Mouse (Mus musculus) embryonic facial prominence, embryonic 13.5 days (tissue): Measurements from ENCODE around the gene Pp2d1. TPM values are rescaled to one million over a fixed set of nuclear protein-coding genes. Genes with fewer than 3 reads are reported as not detected.

Source experiments
- ATAC-seq: fragments of 200-750 bp; cut with Nextera tagmentation; 2 replicates; pipeline ENCODE4 v1.8.0; 2017; ENCODE audit warnings: low read depth; ENCODE audit not compliant: insufficient number of reproducible peaks, insufficient read depth, low FRiP score, low TSS enrichment
- H3K27ac ChIP-seq: fragments of 300-500 bp; sonication (generic); 2 replicates; pipeline ENCODE4 v1.5.1; 2015; ENCODE audit warnings: moderate library complexity, mild to moderate bottlenecking, inconsistent platforms
- H3K27me3 ChIP-seq: fragments of 300-500 bp; sonication (generic); 2 replicates; pipeline ENCODE4 v1.6.1; 2015; ENCODE audit warnings: mild to moderate bottlenecking, inconsistent platforms
- H3K36me3 ChIP-seq: fragments of 300-500 bp; sonication (generic); 2 replicates; pipeline ENCODE4 v1.6.1; 2015; ENCODE audit warnings: mild to moderate bottlenecking, inconsistent platforms
- H3K4me1 ChIP-seq: fragments of 300-500 bp; sonication (generic); 2 replicates; pipeline ENCODE4 v1.6.1; 2015; ENCODE audit warnings: inconsistent platforms
- H3K4me2 ChIP-seq: fragments of 300-500 bp; sonication (generic); 2 replicates; pipeline ENCODE4 v1.6.1; 2015; ENCODE audit warnings: moderate library complexity, mild to moderate bottlenecking, inconsistent platforms
- H3K4me3 ChIP-seq: fragments of 300-500 bp; sonication (generic); 2 replicates; pipeline ENCODE4 v1.5.1; 2015; ENCODE audit warnings: mild to moderate bottlenecking, inconsistent platforms
- H3K9ac ChIP-seq: fragments of 300-500 bp; sonication (generic); 2 replicates; pipeline ENCODE4 v1.6.1; 2015; ENCODE audit warnings: mild to moderate bottlenecking, inconsistent platforms
- H3K9me3 ChIP-seq: fragments of 300-500 bp; sonication (generic); 2 replicates; pipeline ENCODE4 v1.6.1; 2016; ENCODE audit warnings: inconsistent platforms
- WGBS: fragments of 180-500 bp; shearing (Covaris S2); methylation state at CpG from one replicate; pipeline ENCODE4 v1.1.7; 2015; ENCODE audit warnings: mixed read lengths; 5-methylcytosine and 5-hydroxymethylcytosine counted together
- polyA plus RNA-seq: library from polyadenylated mRNA; unstranded; fragments of >200 nt; fragmentation: Nextera tagmentation; extraction: Ambion mirVana; gene quantifications from 2 replicates; pipeline ENCODE4 v1.2.1, GENCODE M21; 2015

Gene Pp2d1
- polyA plus RNA-seq, 1 experiment from 2014 or later, result 0.31 TPM

GRCm38 (mm10) chr17:53520509-53520908, 18.7 kb downstream of the Pp2d1 start:
- H3K4me1 ChIP-seq, result no peaks in the 10 kb centered on the region
- H3K27me3 ChIP-seq, result no peaks in the 10 kb centered on the region
- no peaks in the 10 kb centered on the region for H3K9me3 ChIP-seq
- H3K9ac ChIP-seq, result no peak overlapping the region
- no peak overlapping the region for H3K4me2 ChIP-seq
- no peaks in the 10 kb centered on the region; the same call in 1 of the 2 replicates for H3K36me3 ChIP-seq
- H3K4me3 ChIP-seq, result no peak overlapping the region
- H3K27ac ChIP-seq, result no peak overlapping the region
- ATAC-seq, result no peak

- no peak overlapping the region for H3K9ac ChIP-seq
- ATAC-seq, result no peak
These were observed 19.9 kb downstream of the Pp2d1 start for GRCm38 (mm10) chr17:53519364-53519763.

GRCm38 (mm10) chr17:53512311-53512951, 26.8 kb downstream of the Pp2d1 start:
- no peaks in the 10 kb centered on the region for H3K27me3 ChIP-seq
- no peak overlapping the region for H3K9ac ChIP-seq
- no peak overlapping the region for H3K27ac ChIP-seq
- 0 out of 2 replicates have a peak, but pooled peaks cover 2% of the 10 kb centered on the region for H3K4me1 ChIP-seq
- no peak overlapping the region for H3K4me3 ChIP-seq
- no peak for ATAC-seq
- H3K4me2 ChIP-seq, result no peak overlapping the region
- H3K36me3 ChIP-seq, result peaks cover 7% of the 10 kb centered on the region
- no peaks in the 10 kb centered on the region for H3K9me3 ChIP-seq
- WGBS, result 91% methylated on average over 2 of the region's 2 CpGs

More at GRCm38 (mm10) chr17:53519364-53519763, 19.9 kb downstream of the Pp2d1 start:
- no peak overlapping the region for H3K4me3 ChIP-seq
- no peak overlapping the region for H3K27ac ChIP-seq
- H3K36me3 ChIP-seq, result peaks cover 7% of the 10 kb centered on the region
- no peaks in the 10 kb centered on the region for H3K9me3 ChIP-seq
- H3K4me1 ChIP-seq, result no peaks in the 10 kb centered on the region
- H3K27me3 ChIP-seq, result no peaks in the 10 kb centered on the region
- H3K4me2 ChIP-seq, result no peak overlapping the region

- Histone ChIP-seq H3K36me3 (peaks cover 64% of the 10 kb centered on the region), H3K9me3 (no peaks in the 10 kb centered on the region), H3K4me1 (no peaks in the 10 kb centered on the region), H3K27me3 (no peaks in the 10 kb centered on the region), H3K4me2 (no peak overlapping the region), H3K4me3 (no peak overlapping the region), H3K9ac (no peak overlapping the region), H3K27ac (no peak overlapping the region)
- WGBS, result 96% methylated on average over 2 of the region's 2 CpGs
- no peak for ATAC-seq
These were observed 36.3 kb downstream of the Pp2d1 start for GRCm38 (mm10) chr17:53502966-53503365.

GRCm38 (mm10) chr17:53489007-53489378, 50.3 kb downstream of the Pp2d1 start:
- H3K27me3 ChIP-seq, result no peaks in the 10 kb centered on the region
- no peak overlapping the region for H3K9ac ChIP-seq
- no peak for ATAC-seq
- H3K4me3 ChIP-seq, result no peak overlapping the region
- H3K36me3 ChIP-seq, result peaks cover 59% of the 10 kb centered on the region
- 98% methylated on average over 1 of the region's 1 CpGs for WGBS
- H3K4me1 ChIP-seq, result no peaks in the 10 kb centered on the region
- H3K9me3 ChIP-seq, result no peaks in the 10 kb centered on the region
- H3K27ac ChIP-seq, result no peak overlapping the region
- no peak overlapping the region for H3K4me2 ChIP-seq

- H3K4me2 ChIP-seq, result no peak overlapping the region
- peaks cover 57% of the 10 kb centered on the region for H3K36me3 ChIP-seq
- no peak for ATAC-seq
- no peak overlapping the region for H3K4me3 ChIP-seq
- no peak overlapping the region for H3K27ac ChIP-seq
- no peaks in the 10 kb centered on the region for H3K9me3 ChIP-seq
- no peak overlapping the region for H3K9ac ChIP-seq
- 88% methylated on average over 4 of the region's 4 CpGs for whole genome bisulfite sequencing
- no peaks in the 10 kb centered on the region for H3K4me1 ChIP-seq
- H3K27me3 ChIP-seq, result no peaks in the 10 kb centered on the region
These were observed 50.8 kb downstream of the Pp2d1 start for GRCm38 (mm10) chr17:53488291-53489006.

GRCm38 (mm10) chr17:53480433-53480832, 58.8 kb downstream of the Pp2d1 start:
- H3K4me2 ChIP-seq, result peak overlapping the region; percentile 74
- 57% methylated on average over 7 of the region's 7 CpGs for WGBS
- H3K36me3 ChIP-seq, result peaks cover 11% of the 10 kb centered on the region
- no peak overlapping the region; the same call in 1 of the 2 replicates for H3K27ac ChIP-seq
- no peak for ATAC-seq
- H3K9me3 ChIP-seq, result no peaks in the 10 kb centered on the region
- H3K9ac ChIP-seq, result peak overlapping the region; percentile 98
- no peaks in the 10 kb centered on the region for H3K27me3 ChIP-seq
- peak overlapping the region; percentile 93 for H3K4me3 ChIP-seq
- peaks cover 20% of the 10 kb centered on the region for H3K4me1 ChIP-seq

- under 1% methylated on average over 33 of the region's 33 CpGs for WGBS
- peak; percentile 15 for ATAC-seq
- H3K4me1 ChIP-seq, result peaks cover 20% of the 10 kb centered on the region
These were observed 59.6 kb downstream of the Pp2d1 start for GRCm38 (mm10) chr17:53479604-53480041.

GRCm38 (mm10) chr17:53478858-53479603, 60.2 kb downstream of the Pp2d1 start, which contains the start of gene Rab5a:
Rab5a (plus strand) TSS chr17:53479234.
- Histone ChIP-seq H3K4me1 (peaks cover 20% of the 10 kb centered on the region), H3K27ac (peak within 1 kb of the TSS; percentile 99), H3K9me3 (no peaks in the 10 kb centered on the region), H3K4me2 (peak within 1 kb of the TSS; percentile 74), H3K36me3 (0 out of 2 replicates have a peak, but pooled peaks cover 2% of the 10 kb centered on the region), H3K9ac (peak within 1 kb of the TSS; percentile 98), H3K4me3 (peak within 1 kb of the TSS; percentile 93), H3K27me3 (no peaks in the 10 kb centered on the region)
- under 1% methylated on average over 75 of the region's 82 CpGs for WGBS
- peak; percentile 97 for ATAC-seq

More at GRCm38 (mm10) chr17:53479604-53480041, 59.6 kb downstream of the Pp2d1 start:
- Histone ChIP-seq H3K27ac (peak overlapping the region; percentile 99), H3K4me2 (peak overlapping the region; percentile 74), H3K27me3 (no peaks in the 10 kb centered on the region), H3K4me3 (peak overlapping the region; percentile 93), H3K36me3 (peaks cover 7% of the 10 kb centered on the region), H3K9me3 (no peaks in the 10 kb centered on the region), H3K9ac (peak overlapping the region; percentile 98)

- ATAC-seq, result peak; percentile 48; the same call in 1 of the 2 replicates
- H3K9me3 ChIP-seq, result no peaks in the 10 kb centered on the region
- no peaks in the 10 kb centered on the region for H3K36me3 ChIP-seq
- H3K4me1 ChIP-seq, result peaks cover 20% of the 10 kb centered on the region
- H3K27me3 ChIP-seq, result no peaks in the 10 kb centered on the region
- 9% methylated on average over 15 of the region's 15 CpGs for WGBS
- peak overlapping the region; percentile 89 for H3K9ac ChIP-seq
- peak overlapping the region; percentile 61 for H3K4me2 ChIP-seq
- H3K4me3 ChIP-seq, result peak overlapping the region; percentile 93
- peak overlapping the region; percentile 99 for H3K27ac ChIP-seq
These were observed 61.0 kb downstream of the Pp2d1 start for GRCm38 (mm10) chr17:53478066-53478857.

- Histone ChIP-seq H3K4me2 (no peak overlapping the region), H3K9me3 (no peaks in the 10 kb centered on the region), H3K4me3 (no peak overlapping the region), H3K9ac (no peak overlapping the region), H3K36me3 (no peaks in the 10 kb centered on the region), H3K27me3 (no peaks in the 10 kb centered on the region), H3K27ac (no peak overlapping the region), H3K4me1 (0 out of 2 replicates have a peak, but pooled peaks cover under 1% of the 10 kb centered on the region)
- no peak for ATAC-seq
These were observed 70.6 kb downstream of the Pp2d1 start for GRCm38 (mm10) chr17:53468697-53469096.
